Mouse (Mus musculus): ENCODE results near the gene Asb6.

- TF ChIP-seq CTCF (IDR thresholded peaks at IDR 0.05), result no peak
- TF ChIP-seq POLR2A (IDR thresholded peaks at IDR 0.05; ENCODE audit: insufficient read depth, low read depth, low read length), result no peak
- TF ChIP-seq EP300 (IDR thresholded peaks at IDR 0.05; ENCODE audit: insufficient read depth, low read depth, low read length), result no peak
Measured at GRCm38 (mm10) chr2:30810573-30810972, 19.6 kb downstream of the Asb6 start.

Data from heart, adult 2 months (tissue).